ENCODE assay signal across 14 mouse cellular contexts in the genomic region with DNA sequence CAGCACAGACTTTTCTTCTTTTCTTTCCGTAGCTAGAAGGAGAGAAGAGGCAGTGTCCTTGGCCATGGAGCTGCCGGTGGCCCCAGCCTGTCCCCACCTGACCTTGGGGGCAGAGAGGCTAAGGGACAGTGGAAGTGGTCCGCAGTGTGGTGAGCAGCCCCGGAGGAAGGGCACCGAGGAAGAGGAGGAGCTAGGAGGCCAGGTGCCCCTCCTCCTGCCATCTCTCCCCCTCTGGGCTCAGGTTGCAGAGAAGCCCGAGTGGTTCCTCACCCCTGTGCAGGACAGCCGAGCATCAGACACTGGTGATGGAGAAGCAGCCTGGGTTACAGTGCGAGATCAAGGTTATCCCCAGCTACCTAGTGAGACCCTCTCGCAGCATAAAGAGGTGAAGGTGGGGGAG. TPM values are rescaled to one million over a fixed set of nuclear protein-coding genes. Genes with fewer than 3 reads are reported as not detected.
DNase-seq lines count a peak whose midpoint lies in the region; ATAC-seq and TF ChIP-seq lines count a peak whose summit lies in the region.
"Had no signal": no experiment of that assay in that cellular context is flagged by ENCODE, and none has a peak within 500 bp of the region (broad histone marks: within the 10 kb centered on the region; RNA-seq: fewer than 3 reads in every experiment).

A gene (minus strand): TSS at position 167 of the 400 bp plus-strand sequence.

- in situ Hi-C loops in ES-E14 (cut with MboI; ENCODE audit: low sequenced_read_pairs in 2 of 2, unreplicated experiment in 2 of 2): no loop called here

- H3K9ac ChIP-seq in kidney, postnatal 0 days (ENCODE audit: low read depth, low read length): 0 out of 2 replicates have a peak within 1 kb of the TSS, but pooled peaks have one; percentile 42
- H3K9ac ChIP-seq in ES-E14 (ENCODE audit: insufficient read depth, low read depth, low read length, poor library complexity, severe bottlenecking): no peak within 1 kb of the TSS

- H3K36me3 ChIP-seq in kidney, postnatal 0 days (ENCODE audit: insufficient read depth, low read length): no peaks in the 10 kb centered on the region
- H3K36me3 ChIP-seq in ES-E14 (ENCODE audit: control insufficient read depth, insufficient read depth, low read length, poor library complexity, severe bottlenecking): no peaks in the 10 kb centered on the region
- H3K36me3 ChIP-seq in limb, embryonic 10.5 days: no peaks in the 10 kb centered on the region

- no peaks in the 10 kb centered on the region for H3K27me3 ChIP-seq in kidney, postnatal 0 days (ENCODE audit: insufficient read depth, low read length)
- no peaks in the 10 kb centered on the region for H3K27me3 ChIP-seq in limb, embryonic 10.5 days (ENCODE audit: low read depth, poor library complexity, severe bottlenecking)

- DNase-seq in heart, adult 11 months: peak; percentile 75
- no peak for DNase-seq in heart, postnatal 4 days
- no peak for DNase-seq in kidney, postnatal 0 days (ENCODE audit: low spot score)
- DNase-seq in kidney, postnatal 10 days: no peak
- DNase-seq in ES-E14 (ENCODE audit: low read depth, low spot score): no peak
- no peak for DNase-seq in limb, embryonic 10.5 days (ENCODE audit: low spot score)
- DNase-seq in frontal cortex, postnatal 25 days (ENCODE audit: low spot score in 2 of 2): no peak
- DNase-seq: adrenal gland, postnatal 10 days; cerebellum, adult 8-10 months; lung, postnatal 10 days had no signal

- 7% methylated on average over 9 of the region's 9 CpGs for WGBS in kidney, postnatal 0 days
- WGBS in limb, embryonic 10.5 days: 14% methylated on average over 9 of the region's 9 CpGs

- peak within 1 kb of the TSS; percentile 13; the same call in 1 of the 2 replicates for H3K27ac ChIP-seq in kidney, postnatal 0 days
- H3K27ac ChIP-seq in ES-E14 (ENCODE audit: insufficient read depth, low read depth, low read length, poor library complexity, severe bottlenecking): no peak within 1 kb of the TSS
- peak within 1 kb of the TSS; percentile 74 for H3K27ac ChIP-seq in limb, embryonic 10.5 days

- H3K9me3 ChIP-seq in kidney, postnatal 0 days (replicated peaks; ENCODE audit: low read length): no peaks in the 10 kb centered on the region
- H3K9me3 ChIP-seq in ES-E14 (ENCODE audit: control insufficient read depth, insufficient read depth, low read depth, low read length): no peaks in the 10 kb centered on the region
- H3K9me3 ChIP-seq in limb, embryonic 10.5 days (replicated peaks): no peaks in the 10 kb centered on the region

- no peak; the same call in 1 of the 2 replicates for ATAC-seq in kidney, postnatal 0 days (replicated peaks; ENCODE audit: low FRiP score, low read depth)
- ATAC-seq in activated CD4-positive, CD25-positive, alpha-beta regulatory T cell, adult 4 months: no peak

- H3K4me3 ChIP-seq in kidney, postnatal 0 days (replicated peaks; ENCODE audit: low read depth, low read length): peak within 1 kb of the TSS; percentile 16; the same call in 1 of the 2 replicates
- no peak within 1 kb of the TSS for H3K4me3 ChIP-seq in ES-E14 (ENCODE audit: insufficient read depth in 1 of 2, low read depth in 1 of 2, low read length in 2 of 2, poor library complexity in 1 of 2, severe bottlenecking in 1 of 2)
- H3K4me3 ChIP-seq in limb, embryonic 10.5 days: peak within 1 kb of the TSS; percentile 38
- H3K4me3 ChIP-seq: myocyte had no signal

- H3K4me1 ChIP-seq in kidney, postnatal 0 days (replicated peaks; ENCODE audit: insufficient read depth, low read length): no peaks in the 10 kb centered on the region
- H3K4me1 ChIP-seq in ES-E14 (ENCODE audit: control insufficient read depth in 2 of 2, insufficient read depth in 2 of 2, low read length in 2 of 2, poor library complexity in 1 of 2): peaks cover 0 to 10% of the 10 kb centered on the region in 2 experiments; a peak in 2 of 4 replicates
- peaks cover 6% of the 10 kb centered on the region; the same call in 1 of the 2 replicates for H3K4me1 ChIP-seq in limb, embryonic 10.5 days

- H3K4me2 ChIP-seq in kidney, postnatal 0 days (ENCODE audit: low read length): peak within 1 kb of the TSS; percentile 50
- H3K4me2 ChIP-seq: heart, embryonic 11.5 days; midbrain, embryonic 11.5 days had no signal

- TF ChIP-seq CTCF in kidney, postnatal 0 days (IDR thresholded peaks at IDR 0.05; ENCODE audit: low read depth): no peak

TF ChIP-seq in ES-E14, 5 proteins besides CTCF, POLR2A, EP300 and RAD21:
- TF ChIP-seq MAFK (IDR thresholded peaks at IDR 0.05; ENCODE audit: insufficient read depth, low read depth, low read length) (no peak), CHD2 (IDR thresholded peaks at IDR 0.05; ENCODE audit: low read depth, low read length) (no peak), ZC3H11A (IDR thresholded peaks at IDR 0.05; ENCODE audit: borderline replicate concordance, low read depth, low read length) (no peak), ZNF384 (IDR thresholded peaks at IDR 0.05; ENCODE audit: low read depth, low read length) (no peak), HCFC1 (IDR thresholded peaks at IDR 0.05; ENCODE audit: borderline replicate concordance, insufficient read depth, low read length) (no peak)

RNA-seq across cellular contexts. Expression of the gene that starts here (rescaled TPM):
- total RNA-seq in heart, postnatal 4 days (2021): under 1 TPM; 0.36 to 0.69 TPM
- 6.7 and 7.5 TPM in 2 replicates for polyA plus RNA-seq in kidney, postnatal 0 days (2015; fragmentation: Nextera tagmentation; extraction: Ambion mirVana)
- total RNA-seq in ES-E14 (2012; rRNA removed): 10.9 and 11.0 TPM in 2 replicates
- 3.3 and 4.1 TPM in 2 replicates for polyA plus RNA-seq in limb, embryonic 10.5 days (2016; fragmentation: Nextera tagmentation; extraction: Ambion mirVana)
- 1 to 10 TPM; 1.7 to 2.4 TPM for polyA plus RNA-seq in activated CD4-positive, CD25-positive, alpha-beta regulatory T cell, adult 4 months (2017; shearing (Covaris generic))

Comparison
In these comparisons a context has a peak if more than half of its experiments do, and no peak if none do; other contexts are left out.
1. H3K4me3 ChIP-seq: peak in kidney, postnatal 0 days (single experiment) and limb, embryonic 10.5 days (single experiment); none in ES-E14 (0 of 2).